Mouse (Mus musculus) bone marrow, adult 2 months (tissue): ENCODE data around the gene Bend7. TPM values are rescaled to one million over a fixed set of nuclear protein-coding genes. Genes with fewer than 3 reads are reported as not detected.

Experiments used
- H3K27ac ChIP-seq: fragments of 200-500 bp; 2 replicates; pipeline ENCODE4 v1.5.1; 2012; ENCODE audit warnings: low read depth, mild to moderate bottlenecking, control low read depth, inconsistent platforms, low read length; ENCODE audit not compliant: control insufficient read depth, poor library complexity, insufficient read depth
- H3K4me1 ChIP-seq: fragments of 200-500 bp; 2 replicates; pipeline ENCODE4 v1.6.1; 2011; ENCODE audit warnings: low read length; ENCODE audit not compliant: control insufficient read depth, insufficient read depth
- H3K4me3 ChIP-seq: fragments of 200-500 bp; replicated peaks from 2 replicates; pipeline ENCODE3; 2011; ENCODE audit warnings: mild to moderate bottlenecking, low read depth, low read length, control low read depth; ENCODE audit not compliant: control insufficient read depth
- CTCF ChIP-seq: fragments of 200-500 bp; IDR thresholded peaks from 2 replicates; pipeline ENCODE4 v1.5.1; 2011; ENCODE audit warnings: low read length, control low read depth; ENCODE audit not compliant: control insufficient read depth, insufficient read depth
- POLR2A ChIP-seq: fragments of 200-500 bp; IDR thresholded peaks from 2 replicates; pipeline ENCODE4 v1.6.1; 2011; ENCODE audit warnings: low read depth, mild to moderate bottlenecking, control low read depth, low read length, borderline replicate concordance; ENCODE audit not compliant: control insufficient read depth
- WGBS: fragments of 180-500 bp; shearing (Covaris S2); methylation state at CpG from one replicate; pipeline ENCODE4 v1.1.7; 2018; 5-methylcytosine and 5-hydroxymethylcytosine counted together
- polyA plus RNA-seq: library from polyadenylated mRNA; stranded (reverse); fragments of >200 nt; gene quantifications from 2 replicates; pipeline ENCODE4 v1.2.4, GENCODE M21; 2011; ENCODE audit warnings: low replicate concordance; ENCODE audit not compliant: missing spikeins, insufficient read depth, insufficient read length

Bend7 gene
- polyA plus RNA-seq, 1 experiment, result not detected

- Histone ChIP-seq H3K4me3 (no peak overlapping the region), H3K4me1 (no peaks in the 10 kb centered on the region), H3K27ac (no peak overlapping the region)
- TF ChIP-seq POLR2A, result no peak
- TF ChIP-seq CTCF, result no peak
- 78% methylated on average over 3 of the region's 3 CpGs for WGBS
Measured at GRCm38 (mm10) chr2:4764071-4764470, 46.4 kb downstream of the Bend7 start.

GRCm38 (mm10) chr2:4770376-4770775, 52.7 kb downstream of the Bend7 start:
- no peaks in the 10 kb centered on the region for H3K4me1 ChIP-seq
- WGBS, result 89% methylated on average over 2 of the region's 2 CpGs
- no peak overlapping the region for H3K4me3 ChIP-seq
- no peak for TF ChIP-seq CTCF
- no peak for TF ChIP-seq POLR2A
- no peak overlapping the region for H3K27ac ChIP-seq

GRCm38 (mm10) chr2:4773911-4774310, 56.3 kb downstream of the Bend7 start:
- TF ChIP-seq CTCF (no peak), POLR2A (no peak)
- 91% methylated on average over 6 of the region's 6 CpGs for WGBS
- no peak overlapping the region for H3K4me3 ChIP-seq
- no peak overlapping the region for H3K27ac ChIP-seq
- H3K4me1 ChIP-seq, result no peaks in the 10 kb centered on the region

GRCm38 (mm10) chr2:4777291-4777690, 59.7 kb downstream of the Bend7 start:
- WGBS, result 51% methylated on average over 8 of the region's 8 CpGs
- Histone ChIP-seq H3K4me3 (no peak overlapping the region), H3K27ac (no peak overlapping the region), H3K4me1 (no peaks in the 10 kb centered on the region)
- no peak for TF ChIP-seq POLR2A
- no peak for TF ChIP-seq CTCF

- WGBS, result 67% methylated on average over 3 of the region's 3 CpGs
- H3K4me1 ChIP-seq, result no peaks in the 10 kb centered on the region
- H3K27ac ChIP-seq, result no peak overlapping the region
- TF ChIP-seq CTCF (no peak), POLR2A (no peak)
- no peak overlapping the region for H3K4me3 ChIP-seq
Measured at GRCm38 (mm10) chr2:4781641-4782040, 64.0 kb downstream of the Bend7 start.

GRCm38 (mm10) chr2:4782401-4782800, 64.8 kb downstream of the Bend7 start:
- WGBS, result 69% methylated on average over 4 of the region's 4 CpGs
- TF ChIP-seq CTCF (no peak), POLR2A (no peak)
- H3K27ac ChIP-seq, result no peak overlapping the region
- H3K4me3 ChIP-seq, result no peak overlapping the region
- no peaks in the 10 kb centered on the region for H3K4me1 ChIP-seq

GRCm38 (mm10) chr2:4782809-4783641, 65.4 kb downstream of the Bend7 start:
- no peak overlapping the region for H3K4me3 ChIP-seq
- TF ChIP-seq POLR2A, result no peak
- no peak for TF ChIP-seq CTCF
- WGBS, result 78% methylated on average over 11 of the region's 11 CpGs

GRCm38 (mm10) chr2:4784012-4784411, 66.4 kb downstream of the Bend7 start:
- Histone ChIP-seq H3K27ac (no peak overlapping the region), H3K4me3 (no peak overlapping the region), H3K4me1 (no peaks in the 10 kb centered on the region)
- no peak for TF ChIP-seq POLR2A
- no peak for TF ChIP-seq CTCF
- WGBS, result 16% methylated on average over 8 of the region's 8 CpGs

More at GRCm38 (mm10) chr2:4782809-4783641, 65.4 kb downstream of the Bend7 start:
- Histone ChIP-seq H3K4me1 (no peaks in the 10 kb centered on the region), H3K27ac (no peak overlapping the region)
